Comparison of ENCODE assay signal across 27 mouse cellular contexts in genomic region chr3:36116076-36116475, GRCm38 (mm10).
"Had no signal": no experiment of that assay in that cellular context is flagged by ENCODE, and none has a peak within 500 bp of the region (broad histone marks: within the 10 kb centered on the region; RNA-seq: fewer than 3 reads in every experiment).

No protein-coding gene starts in this region.

- H3K4me3 ChIP-seq: gastrocnemius, adult 2 months; heart, embryonic 10.5 days; heart, embryonic 12.5 days; hindbrain, embryonic 10.5 days; hindbrain, embryonic 12.5 days; intestine, embryonic 15.5 days; layer of hippocampus, adult 2 months; left cerebral cortex, adult 2 months; limb, embryonic 10.5 days; limb, embryonic 12.5 days; liver, embryonic 13.5 days had no signal

- H3K9me3 ChIP-seq: heart, embryonic 10.5 days; heart, embryonic 12.5 days; hindbrain, embryonic 10.5 days; hindbrain, embryonic 12.5 days; intestine, embryonic 15.5 days; limb, embryonic 10.5 days; limb, embryonic 12.5 days; liver, embryonic 13.5 days had no signal

- H3K4me2 ChIP-seq: heart, embryonic 12.5 days; hindbrain, embryonic 12.5 days; hindbrain, embryonic 14.5 days; intestine, embryonic 15.5 days; limb, embryonic 12.5 days; liver, embryonic 11.5 days; liver, embryonic 13.5 days had no signal

- DNase-seq: gastrocnemius, adult 2 months; gastrocnemius, postnatal 10 days; gastrocnemius, postnatal 25 days; heart, adult 18-20 months; heart, postnatal 10 days; heart, postnatal 4 days; kidney, adult 18-20 months; kidney, adult 8-10 months; kidney, postnatal 10 days; kidney, postnatal 25 days; kidney, postnatal 4 days; liver; liver, embryonic 13.5 days had no signal

- H3K27me3 ChIP-seq: heart, embryonic 12.5 days; hindbrain, embryonic 12.5 days; intestine, embryonic 15.5 days; limb, embryonic 12.5 days; liver, embryonic 13.5 days had no signal

- H3K4me1 ChIP-seq: heart, embryonic 10.5 days; heart, embryonic 12.5 days; hindbrain, embryonic 10.5 days; hindbrain, embryonic 12.5 days; intestine, embryonic 15.5 days; limb, embryonic 10.5 days; liver, embryonic 13.5 days had no signal

- H3K27ac ChIP-seq: gastrocnemius, adult 2 months; heart, embryonic 10.5 days; hindbrain, embryonic 10.5 days; hindbrain, embryonic 12.5 days; hindbrain, embryonic 14.5 days; intestine, embryonic 15.5 days; layer of hippocampus, adult 2 months; left cerebral cortex, adult 2 months; limb, embryonic 10.5 days; limb, embryonic 12.5 days; liver, embryonic 13.5 days had no signal

- ATAC-seq: hindbrain, embryonic 16.5 days; inflammation-experienced regulatory T-cells, adult 6 months; intestine, embryonic 15.5 days; intestine, postnatal 0 days had no signal

- H3K36me3 ChIP-seq: heart, embryonic 10.5 days; heart, embryonic 12.5 days; hindbrain, embryonic 10.5 days; hindbrain, embryonic 12.5 days; intestine, embryonic 15.5 days; limb, embryonic 10.5 days; limb, embryonic 12.5 days; liver, embryonic 13.5 days had no signal

- H3K9ac ChIP-seq: heart, embryonic 12.5 days; hindbrain, embryonic 12.5 days; hindbrain, embryonic 14.5 days; intestine, embryonic 15.5 days; limb, embryonic 12.5 days; liver, embryonic 13.5 days had no signal
